Mouse (Mus musculus): ENCODE measurements at regions not wholly inside any gene's neighbourhood (a gene's known extent, or its start where the extent isn't known, plus 50 kb on each side); places are given as distances from the start of the nearest gene placed in this dataset.
A peak's percentile ranks its signal among the peaks of the same experiment; 100 is the strongest.

- H3K4me1 ChIP-seq (ENCODE audit: control insufficient read depth, insufficient read depth, low read length), result no peaks in the 10 kb centered on the region
- no peak overlapping the region for H3K4me3 ChIP-seq (ENCODE audit: low read depth, low read length)
- H3K9me3 ChIP-seq (ENCODE audit: control insufficient read depth, low read length), result no peaks in the 10 kb centered on the region
- ATAC-seq (ENCODE audit: low FRiP score) (no peak), DNase-seq (ENCODE audit: low spot score, missing footprints) (no peak)
- 74% methylated on average over 1 of the region's 1 CpGs for WGBS
- H3K27me3 ChIP-seq (ENCODE audit: control insufficient read depth, insufficient read depth, low read length), result no peaks in the 10 kb centered on the region
- no peaks in the 10 kb centered on the region for H3K36me3 ChIP-seq (ENCODE audit: control insufficient read depth, insufficient read depth, low read length)
- no peak overlapping the region for H3K4me2 ChIP-seq
- H3K27ac ChIP-seq (ENCODE audit: low read depth, low read length), result no peak overlapping the region
- H3K9ac ChIP-seq (ENCODE audit: low read length), result no peak overlapping the region
Measured at GRCm38 (mm10) chr3:156410126-156410525, 151.5 kb upstream of the Negr1 start.

- H3K27ac ChIP-seq (ENCODE audit: low read depth, low read length), result no peak overlapping the region
- H3K4me1 ChIP-seq (ENCODE audit: control insufficient read depth, insufficient read depth, low read length), result no peaks in the 10 kb centered on the region
- DNase-seq (ENCODE audit: low spot score, missing footprints), result no peak
- H3K4me3 ChIP-seq (ENCODE audit: low read depth, low read length), result no peak overlapping the region
- ATAC-seq (ENCODE audit: low FRiP score), result no peak
- no peaks in the 10 kb centered on the region for H3K36me3 ChIP-seq (ENCODE audit: control insufficient read depth, insufficient read depth, low read length)
- H3K9ac ChIP-seq (ENCODE audit: low read length), result no peak overlapping the region
- no peak overlapping the region for H3K4me2 ChIP-seq
- H3K9me3 ChIP-seq (ENCODE audit: control insufficient read depth, low read length), result no peaks in the 10 kb centered on the region
- H3K27me3 ChIP-seq (ENCODE audit: control insufficient read depth, insufficient read depth, low read length), result no peaks in the 10 kb centered on the region
- WGBS, result 88% methylated on average over 3 of the region's 3 CpGs
Measured at GRCm38 (mm10) chr3:156412757-156413156, 148.8 kb upstream of the Negr1 start.

GRCm38 (mm10) chr3:156414431-156415427, 146.9 kb upstream of the Negr1 start:
- no peaks in the 10 kb centered on the region for H3K4me1 ChIP-seq (ENCODE audit: control insufficient read depth, insufficient read depth, low read length)
- no peaks in the 10 kb centered on the region for H3K9me3 ChIP-seq (ENCODE audit: control insufficient read depth, low read length)
- H3K36me3 ChIP-seq (ENCODE audit: control insufficient read depth, insufficient read depth, low read length), result no peaks in the 10 kb centered on the region
- H3K27ac ChIP-seq (ENCODE audit: low read depth, low read length), result no peak overlapping the region
- no peak for DNase-seq (ENCODE audit: low spot score, missing footprints)
- no peak overlapping the region for H3K4me2 ChIP-seq
- no peak overlapping the region for H3K4me3 ChIP-seq (ENCODE audit: low read depth, low read length)
- no peak overlapping the region for H3K9ac ChIP-seq (ENCODE audit: low read length)
- WGBS, result 91% methylated on average over 13 of the region's 13 CpGs
- H3K27me3 ChIP-seq (ENCODE audit: control insufficient read depth, insufficient read depth, low read length), result no peaks in the 10 kb centered on the region
- ATAC-seq (ENCODE audit: low FRiP score), result peak; percentile 54; the same call in 1 of the 2 replicates

GRCm38 (mm10) chr3:156418124-156418523, 143.5 kb upstream of the Negr1 start:
- ATAC-seq (ENCODE audit: low FRiP score) (no peak), DNase-seq (ENCODE audit: low spot score, missing footprints) (no peak)
- no peak overlapping the region for H3K9ac ChIP-seq (ENCODE audit: low read length)

GRCm38 (mm10) chr3:156423100-156423499, 138.5 kb upstream of the Negr1 start:
- H3K4me3 ChIP-seq (ENCODE audit: low read depth, low read length), result no peak overlapping the region
- no peak overlapping the region for H3K9ac ChIP-seq (ENCODE audit: low read length)
- no peaks in the 10 kb centered on the region for H3K36me3 ChIP-seq (ENCODE audit: control insufficient read depth, insufficient read depth, low read length)
- no peak overlapping the region for H3K27ac ChIP-seq (ENCODE audit: low read depth, low read length)
- WGBS, result 83% methylated on average over 3 of the region's 3 CpGs
- no peaks in the 10 kb centered on the region for H3K4me1 ChIP-seq (ENCODE audit: control insufficient read depth, insufficient read depth, low read length)
- DNase-seq (ENCODE audit: low spot score, missing footprints), result no peak
- H3K9me3 ChIP-seq (ENCODE audit: control insufficient read depth, low read length), result no peaks in the 10 kb centered on the region
- no peaks in the 10 kb centered on the region for H3K27me3 ChIP-seq (ENCODE audit: control insufficient read depth, insufficient read depth, low read length)
- H3K4me2 ChIP-seq, result no peak overlapping the region
- ATAC-seq (ENCODE audit: low FRiP score), result no peak

More at GRCm38 (mm10) chr3:156418124-156418523, 143.5 kb upstream of the Negr1 start:
- no peak overlapping the region for H3K4me2 ChIP-seq
- no peaks in the 10 kb centered on the region for H3K27me3 ChIP-seq (ENCODE audit: control insufficient read depth, insufficient read depth, low read length)
- no peaks in the 10 kb centered on the region for H3K36me3 ChIP-seq (ENCODE audit: control insufficient read depth, insufficient read depth, low read length)
- H3K9me3 ChIP-seq (ENCODE audit: control insufficient read depth, low read length), result no peaks in the 10 kb centered on the region
- H3K4me1 ChIP-seq (ENCODE audit: control insufficient read depth, insufficient read depth, low read length), result no peaks in the 10 kb centered on the region
- H3K27ac ChIP-seq (ENCODE audit: low read depth, low read length), result no peak overlapping the region
- no peak overlapping the region for H3K4me3 ChIP-seq (ENCODE audit: low read depth, low read length)

GRCm38 (mm10) chr3:156455042-156455441, 106.6 kb upstream of the Negr1 start:
- 66% methylated on average over 4 of the region's 4 CpGs for WGBS

GRCm38 (mm10) chr3:156463299-156463698, 98.3 kb upstream of the Negr1 start:
- ATAC-seq (ENCODE audit: low FRiP score) (no peak), DNase-seq (ENCODE audit: low spot score, missing footprints) (no peak)
- H3K27me3 ChIP-seq (ENCODE audit: control insufficient read depth, insufficient read depth, low read length), result no peaks in the 10 kb centered on the region
- H3K9ac ChIP-seq (ENCODE audit: low read length), result no peak overlapping the region
- H3K4me1 ChIP-seq (ENCODE audit: control insufficient read depth, insufficient read depth, low read length), result no peaks in the 10 kb centered on the region
- no peak overlapping the region for H3K27ac ChIP-seq (ENCODE audit: low read depth, low read length)
- H3K4me3 ChIP-seq (ENCODE audit: low read depth, low read length), result no peak overlapping the region
- no peak overlapping the region for H3K4me2 ChIP-seq
- no peaks in the 10 kb centered on the region for H3K36me3 ChIP-seq (ENCODE audit: control insufficient read depth, insufficient read depth, low read length)
- WGBS, result 71% methylated on average over 2 of the region's 2 CpGs
- no peaks in the 10 kb centered on the region for H3K9me3 ChIP-seq (ENCODE audit: control insufficient read depth, low read length)

More at GRCm38 (mm10) chr3:156455042-156455441, 106.6 kb upstream of the Negr1 start:
- no peaks in the 10 kb centered on the region for H3K9me3 ChIP-seq (ENCODE audit: control insufficient read depth, low read length)
- H3K27me3 ChIP-seq (ENCODE audit: control insufficient read depth, insufficient read depth, low read length), result no peaks in the 10 kb centered on the region
- H3K4me3 ChIP-seq (ENCODE audit: low read depth, low read length), result no peak overlapping the region
- H3K36me3 ChIP-seq (ENCODE audit: control insufficient read depth, insufficient read depth, low read length), result no peaks in the 10 kb centered on the region
- H3K4me1 ChIP-seq (ENCODE audit: control insufficient read depth, insufficient read depth, low read length), result no peaks in the 10 kb centered on the region
- H3K4me2 ChIP-seq, result no peak overlapping the region
- H3K9ac ChIP-seq (ENCODE audit: low read length), result no peak overlapping the region
- no peak overlapping the region for H3K27ac ChIP-seq (ENCODE audit: low read depth, low read length)
- no peak for DNase-seq (ENCODE audit: low spot score, missing footprints)
- ATAC-seq (ENCODE audit: low FRiP score), result no peak

- 84% methylated on average over 5 of the region's 5 CpGs for WGBS
- H3K27ac ChIP-seq (ENCODE audit: low read depth, low read length), result no peak overlapping the region
Measured at GRCm38 (mm10) chr3:156465601-156466000, 96.0 kb upstream of the Negr1 start.

GRCm38 (mm10) chr3:156472665-156473064, 88.9 kb upstream of the Negr1 start:
- Histone ChIP-seq H3K27me3 (ENCODE audit: control insufficient read depth, insufficient read depth, low read length) (no peaks in the 10 kb centered on the region), H3K9ac (ENCODE audit: low read length) (no peak overlapping the region), H3K27ac (ENCODE audit: low read depth, low read length) (no peak overlapping the region), H3K4me3 (ENCODE audit: low read depth, low read length) (no peak overlapping the region), H3K4me1 (ENCODE audit: control insufficient read depth, insufficient read depth, low read length) (no peaks in the 10 kb centered on the region), H3K9me3 (ENCODE audit: control insufficient read depth, low read length) (no peaks in the 10 kb centered on the region), H3K4me2 (no peak overlapping the region), H3K36me3 (ENCODE audit: control insufficient read depth, insufficient read depth, low read length) (no peaks in the 10 kb centered on the region)
- no peak for ATAC-seq (ENCODE audit: low FRiP score)
- 91% methylated on average over 4 of the region's 4 CpGs for WGBS
- no peak for DNase-seq (ENCODE audit: low spot score, missing footprints)

More at GRCm38 (mm10) chr3:156465601-156466000, 96.0 kb upstream of the Negr1 start:
- no peaks in the 10 kb centered on the region for H3K9me3 ChIP-seq (ENCODE audit: control insufficient read depth, low read length)
- H3K9ac ChIP-seq (ENCODE audit: low read length), result no peak overlapping the region
- no peaks in the 10 kb centered on the region for H3K4me1 ChIP-seq (ENCODE audit: control insufficient read depth, insufficient read depth, low read length)
- no peaks in the 10 kb centered on the region for H3K36me3 ChIP-seq (ENCODE audit: control insufficient read depth, insufficient read depth, low read length)
- no peak overlapping the region for H3K4me3 ChIP-seq (ENCODE audit: low read depth, low read length)
- ATAC-seq (ENCODE audit: low FRiP score) (no peak), DNase-seq (ENCODE audit: low spot score, missing footprints) (no peak)
- no peak overlapping the region for H3K4me2 ChIP-seq
- H3K27me3 ChIP-seq (ENCODE audit: control insufficient read depth, insufficient read depth, low read length), result no peaks in the 10 kb centered on the region

Data from midbrain, embryonic 11.5 days (tissue).